Mouse (Mus musculus): ENCODE results near the gene Pde9a.
A peak's percentile ranks its signal among the peaks of the same experiment; 100 is the strongest.

The Pde9a gene

GRCm38 (mm10) chr17:31389432-31390050 is 3.5 kb downstream of the Pde9a start:
- no peak for DNase-seq

- peak; percentile 60 for DNase-seq
These were observed 5.5 kb downstream of the Pde9a start for GRCm38 (mm10) chr17:31391462-31391861.

GRCm38 (mm10) chr17:31392041-31392440 is 6.0 kb downstream of the Pde9a start:
- no peak for DNase-seq

GRCm38 (mm10) chr17:31393811-31394210 is 7.8 kb downstream of the Pde9a start:
- DNase-seq = no peak

- DNase-seq = no peak
These were observed 14.3 kb downstream of the Pde9a start for GRCm38 (mm10) chr17:31400294-31400693.

- no peak for DNase-seq
These were observed 15.2 kb downstream of the Pde9a start for GRCm38 (mm10) chr17:31401160-31401559.

GRCm38 (mm10) chr17:31402713-31403112 is 16.7 kb downstream of the Pde9a start:
- no peak for DNase-seq

GRCm38 (mm10) chr17:31405694-31406227 is 19.8 kb downstream of the Pde9a start:
- no peak for DNase-seq

- peak; percentile 65 for DNase-seq
These were observed 23.8 kb downstream of the Pde9a start for GRCm38 (mm10) chr17:31409741-31410350.

- no peak for DNase-seq
These were observed 29.2 kb downstream of the Pde9a start for GRCm38 (mm10) chr17:31415258-31415657.

- DNase-seq = peak; percentile 29
These were observed 33.0 kb downstream of the Pde9a start for GRCm38 (mm10) chr17:31418804-31419597.

- peak; percentile 41 for DNase-seq
These were observed 33.6 kb downstream of the Pde9a start for GRCm38 (mm10) chr17:31419598-31419950.

GRCm38 (mm10) chr17:31419995-31420394 is 34.0 kb downstream of the Pde9a start:
- no peak for DNase-seq

- DNase-seq = no peak
These were observed 34.6 kb downstream of the Pde9a start for GRCm38 (mm10) chr17:31420658-31421057.

- DNase-seq = no peak
These were observed 36.4 kb downstream of the Pde9a start for GRCm38 (mm10) chr17:31422381-31422780.

GRCm38 (mm10) chr17:31423020-31423419 is 37.0 kb downstream of the Pde9a start:
- no peak for DNase-seq

- no peak for DNase-seq
These were observed 38.3 kb downstream of the Pde9a start for GRCm38 (mm10) chr17:31424358-31424757.

- DNase-seq = no peak
These were observed 38.8 kb downstream of the Pde9a start for GRCm38 (mm10) chr17:31424798-31425197.

- DNase-seq = peak; percentile 52
These were observed 40.1 kb downstream of the Pde9a start for GRCm38 (mm10) chr17:31425827-31426698.

GRCm38 (mm10) chr17:31429402-31429801 is 43.4 kb downstream of the Pde9a start:
- DNase-seq = no peak

- DNase-seq = no peak
These were observed 46.9 kb downstream of the Pde9a start for GRCm38 (mm10) chr17:31432878-31433281.

- DNase-seq = no peak
These were observed 47.5 kb downstream of the Pde9a start for GRCm38 (mm10) chr17:31433401-31433928.
